Mouse (Mus musculus): ENCODE data around the gene Rcor1. TPM values are rescaled to one million over a fixed set of nuclear protein-coding genes. Genes with fewer than 3 reads are reported as not detected.

Gene Rcor1
- polyA plus RNA-seq, 1 experiment = 11.5 TPM

- Histone ChIP-seq H3K4me1 (ENCODE audit: control insufficient read depth, insufficient read depth, low read length) (peaks cover 26% of the 10 kb centered on the region), H3K27ac (ENCODE audit: insufficient read depth, low read depth, low read length) (no peak overlapping the region), H3K4me3 (ENCODE audit: insufficient read depth, low read depth, low read length) (no peak overlapping the region), H3K36me3 (ENCODE audit: control insufficient read depth, insufficient read depth, low read length) (no peaks in the 10 kb centered on the region), H3K27me3 (replicated peaks; ENCODE audit: control insufficient read depth, insufficient read depth, low read length) (no peaks in the 10 kb centered on the region)
- no peak for DNase-seq
- 94% methylated on average over 1 of the region's 1 CpGs for WGBS
- TF ChIP-seq POLR2A (IDR thresholded peaks at IDR 0.05; ENCODE audit: low read depth, low read length) (no peak), CTCF (conservative IDR thresholded peaks at IDR 0.05; ENCODE audit: insufficient read depth, insufficient read length, low read depth, low read length) (no peak)
Measured at GRCm38 (mm10) chr12:111087066-111087465, 47.9 kb downstream of the Rcor1 start.

- 21% methylated on average over 5 of the region's 5 CpGs for WGBS
- H3K4me1 ChIP-seq (ENCODE audit: control insufficient read depth, insufficient read depth, low read length) = peaks cover 26% of the 10 kb centered on the region
- peak; percentile 85 for DNase-seq
- no peak overlapping the region for H3K27ac ChIP-seq (ENCODE audit: insufficient read depth, low read depth, low read length)
- no peaks in the 10 kb centered on the region for H3K36me3 ChIP-seq (ENCODE audit: control insufficient read depth, insufficient read depth, low read length)
- H3K4me3 ChIP-seq (ENCODE audit: insufficient read depth, low read depth, low read length) = no peak overlapping the region
- TF ChIP-seq POLR2A (IDR thresholded peaks at IDR 0.05; ENCODE audit: low read depth, low read length) = no peak
- TF ChIP-seq CTCF (conservative IDR thresholded peaks at IDR 0.05; ENCODE audit: insufficient read depth, insufficient read length, low read depth, low read length) = peak; percentile 31
- H3K27me3 ChIP-seq (replicated peaks; ENCODE audit: control insufficient read depth, insufficient read depth, low read length) = no peaks in the 10 kb centered on the region
Measured at GRCm38 (mm10) chr12:111088186-111088585, 49.0 kb downstream of the Rcor1 start.

GRCm38 (mm10) chr12:111088731-111089141 is 49.6 kb downstream of the Rcor1 start:
- peak overlapping the region; percentile 28 for H3K27ac ChIP-seq (ENCODE audit: insufficient read depth, low read depth, low read length)
- DNase-seq = peak; percentile 64
- TF ChIP-seq CTCF (conservative IDR thresholded peaks at IDR 0.05; ENCODE audit: insufficient read depth, insufficient read length, low read depth, low read length) = no peak
- no peak for TF ChIP-seq POLR2A (IDR thresholded peaks at IDR 0.05; ENCODE audit: low read depth, low read length)

GRCm38 (mm10) chr12:111089145-111089544 is 50.0 kb downstream of the Rcor1 start:
- Histone ChIP-seq H3K4me3 (ENCODE audit: insufficient read depth, low read depth, low read length) (no peak overlapping the region), H3K27ac (ENCODE audit: insufficient read depth, low read depth, low read length) (peak overlapping the region; percentile 28), H3K36me3 (ENCODE audit: control insufficient read depth, insufficient read depth, low read length) (no peaks in the 10 kb centered on the region), H3K4me1 (ENCODE audit: control insufficient read depth, insufficient read depth, low read length) (peaks cover 33% of the 10 kb centered on the region), H3K27me3 (replicated peaks; ENCODE audit: control insufficient read depth, insufficient read depth, low read length) (no peaks in the 10 kb centered on the region)
- no peak for TF ChIP-seq CTCF (conservative IDR thresholded peaks at IDR 0.05; ENCODE audit: insufficient read depth, insufficient read length, low read depth, low read length)
- TF ChIP-seq POLR2A (IDR thresholded peaks at IDR 0.05; ENCODE audit: low read depth, low read length) = no peak
- WGBS = 43% methylated on average over 7 of the region's 7 CpGs
- peak; percentile 67 for DNase-seq

More at GRCm38 (mm10) chr12:111088731-111089141, 49.6 kb downstream of the Rcor1 start:
- no peak overlapping the region for H3K4me3 ChIP-seq (ENCODE audit: insufficient read depth, low read depth, low read length)
- no peaks in the 10 kb centered on the region for H3K27me3 ChIP-seq (replicated peaks; ENCODE audit: control insufficient read depth, insufficient read depth, low read length)
- peaks cover 30% of the 10 kb centered on the region for H3K4me1 ChIP-seq (ENCODE audit: control insufficient read depth, insufficient read depth, low read length)
- H3K36me3 ChIP-seq (ENCODE audit: control insufficient read depth, insufficient read depth, low read length) = no peaks in the 10 kb centered on the region
- 27% methylated on average over 3 of the region's 3 CpGs for WGBS

- no peak overlapping the region for H3K4me3 ChIP-seq (ENCODE audit: insufficient read depth, low read depth, low read length)
- no peaks in the 10 kb centered on the region for H3K27me3 ChIP-seq (replicated peaks; ENCODE audit: control insufficient read depth, insufficient read depth, low read length)
- peak overlapping the region; percentile 72 for H3K27ac ChIP-seq (ENCODE audit: insufficient read depth, low read depth, low read length)
- H3K36me3 ChIP-seq (ENCODE audit: control insufficient read depth, insufficient read depth, low read length) = no peaks in the 10 kb centered on the region
- no peak for TF ChIP-seq POLR2A (IDR thresholded peaks at IDR 0.05; ENCODE audit: low read depth, low read length)
- TF ChIP-seq CTCF (conservative IDR thresholded peaks at IDR 0.05; ENCODE audit: insufficient read depth, insufficient read length, low read depth, low read length) = no peak
- H3K4me1 ChIP-seq (ENCODE audit: control insufficient read depth, insufficient read depth, low read length) = peaks cover 37% of the 10 kb centered on the region
- DNase-seq = peak; percentile 90
Measured at GRCm38 (mm10) chr12:111090801-111091200, 51.6 kb downstream of the Rcor1 start.

GRCm38 (mm10) chr12:111091981-111092380 is 52.8 kb downstream of the Rcor1 start:
- no peaks in the 10 kb centered on the region for H3K36me3 ChIP-seq (ENCODE audit: control insufficient read depth, insufficient read depth, low read length)
- peak; percentile 80 for DNase-seq
- H3K4me3 ChIP-seq (ENCODE audit: insufficient read depth, low read depth, low read length) = no peak overlapping the region
- H3K4me1 ChIP-seq (ENCODE audit: control insufficient read depth, insufficient read depth, low read length) = peaks cover 37% of the 10 kb centered on the region
- WGBS = 61% methylated on average over 10 of the region's 10 CpGs
- 0 out of 2 replicates have a peak overlapping the region, but pooled peaks have one; percentile 11 for H3K27ac ChIP-seq (ENCODE audit: insufficient read depth, low read depth, low read length)
- H3K27me3 ChIP-seq (replicated peaks; ENCODE audit: control insufficient read depth, insufficient read depth, low read length) = no peaks in the 10 kb centered on the region
- no peak for TF ChIP-seq CTCF (conservative IDR thresholded peaks at IDR 0.05; ENCODE audit: insufficient read depth, insufficient read length, low read depth, low read length)
- TF ChIP-seq POLR2A (IDR thresholded peaks at IDR 0.05; ENCODE audit: low read depth, low read length) = no peak

- H3K27me3 ChIP-seq (replicated peaks; ENCODE audit: control insufficient read depth, insufficient read depth, low read length) = no peaks in the 10 kb centered on the region
- H3K36me3 ChIP-seq (ENCODE audit: control insufficient read depth, insufficient read depth, low read length) = no peaks in the 10 kb centered on the region; the same call in 1 of the 2 replicates
- H3K4me1 ChIP-seq (ENCODE audit: control insufficient read depth, insufficient read depth, low read length) = peaks cover 29% of the 10 kb centered on the region
- DNase-seq = peak; percentile 41
- H3K4me3 ChIP-seq (ENCODE audit: insufficient read depth, low read depth, low read length) = no peak overlapping the region
- H3K27ac ChIP-seq (ENCODE audit: insufficient read depth, low read depth, low read length) = peak overlapping the region; percentile 71
- 51% methylated on average over 5 of the region's 5 CpGs for WGBS
- no peak for TF ChIP-seq POLR2A (IDR thresholded peaks at IDR 0.05; ENCODE audit: low read depth, low read length)
- no peak for TF ChIP-seq CTCF (conservative IDR thresholded peaks at IDR 0.05; ENCODE audit: insufficient read depth, insufficient read length, low read depth, low read length)
Measured at GRCm38 (mm10) chr12:111094073-111094472, 54.9 kb downstream of the Rcor1 start.
